ENCODE assay signal across 11 mouse cellular contexts in genomic region chr9:7101361-7101760, GRCm38 (mm10).
"Had no signal": no experiment of that assay in that cellular context is flagged by ENCODE, and none has a peak within 500 bp of the region (broad histone marks: within the 10 kb centered on the region; RNA-seq: fewer than 3 reads in every experiment).

No protein-coding gene starts in this region.

- DNase-seq: gastrocnemius, postnatal 14 days; gastrocnemius, postnatal 36 days; heart, adult 18-20 months; heart, postnatal 10 days; heart, postnatal 4 days; kidney, adult 18-20 months; kidney, adult 8-10 months; kidney, postnatal 14 days; kidney, postnatal 4 days; liver; liver, embryonic 13.5 days had no signal
